Mouse (Mus musculus) gonadal fat pad, adult 2 months (tissue): ENCODE results near the gene Kcmf1. TPM values are rescaled to one million over a fixed set of nuclear protein-coding genes. Genes with fewer than 3 reads are reported as not detected.

Source experiments
- polyA plus RNA-seq: library from polyadenylated mRNA; depleted of rRNA; stranded (reverse); fragments of >200 nt; gene quantifications from 2 replicates; pipeline ENCODE4 v1.2.3, GENCODE M21; 2012; rRNA removed

Kcmf1 gene
- polyA plus RNA-seq, 1 experiment: 93.0 TPM

Other genes with a start within 250 kb of the Kcmf1 start
- 14.4 and 24.1 TPM in 2 replicates for gene Tcf7l1, start 110.7 kb downstream of the Kcmf1 start, polyA plus RNA-seq
- 39.2 and 41.2 TPM in 2 replicates for gene Tmsb10, start 58.8 kb upstream of the Kcmf1 start, polyA plus RNA-seq